Mouse (Mus musculus) CH12.LX (cell line): ENCODE data around the gene Tet2. TPM values are rescaled to one million over a fixed set of nuclear protein-coding genes. Genes with fewer than 3 reads are reported as not detected.

Source experiments
- DNase-seq: peaks from one replicate; pipeline ENCODE4 v3.0.0-alpha.2; 2013; ENCODE audit errors: extremely low read depth
- H3K27ac ChIP-seq: 2 replicates; pipeline ENCODE4 v1.5.1; 2012; ENCODE audit warnings: low read depth, mild to moderate bottlenecking, control low read depth, moderate library complexity; ENCODE audit not compliant: insufficient read depth
- H3K27me3 ChIP-seq: replicated peaks from 2 replicates; pipeline ENCODE3; 2012; ENCODE audit warnings: inconsistent platforms
- H3K36me3 ChIP-seq, 2 experiments: replicated peaks in 1 of 2; 2 replicates each; pipeline versions ENCODE3 to v1.6.1; 2012; ENCODE audit warnings: inconsistent platforms in 1 of 2, low read length in 1 of 2, mild to moderate bottlenecking in 1 of 2, mixed read lengths in 1 of 2, moderate library complexity in 1 of 2; ENCODE audit not compliant: control insufficient read depth in 1 of 2, insufficient read depth in 1 of 2
- H3K4me1 ChIP-seq, 2 experiments: 2 replicates each; pipeline ENCODE4 v1.6.1; 2012; ENCODE audit warnings: inconsistent platforms in 1 of 2, moderate library complexity in 1 of 2; ENCODE audit not compliant: insufficient read depth in 2 of 2, control insufficient read depth in 1 of 2
- H3K4me2 ChIP-seq: 2 replicates; pipeline ENCODE4 v1.6.1; 2012; ENCODE audit warnings: low read depth, mild to moderate bottlenecking, control low read depth; ENCODE audit not compliant: poor library complexity, insufficient read depth, severe bottlenecking
- H3K4me3 ChIP-seq, 3 experiments: fragments of 150-350 bp in 1 of 3; sonication (generic) in 1 of 3; replicated peaks in 1 of 3; 2 replicates each; pipeline versions ENCODE3 to v1.5.1; 2011 to 2012; ENCODE audit warnings: low read depth in 2 of 3, low read length in 2 of 3, mild to moderate bottlenecking in 2 of 3, moderate library complexity in 2 of 3, control low read depth in 1 of 3, improper control_type of control experiment in 1 of 3, inconsistent platforms in 1 of 3, mixed read lengths in 1 of 3; ENCODE audit not compliant: poor library complexity in 1 of 3
- H3K79me2 ChIP-seq: replicated peaks from 2 replicates; pipeline ENCODE4 v1.6.1; 2012; ENCODE audit warnings: mild to moderate bottlenecking, moderate library complexity; ENCODE audit not compliant: control insufficient read depth, poor library complexity, insufficient read depth, severe bottlenecking; ENCODE audit errors: extremely low read depth
- H3K9ac ChIP-seq: 2 replicates; pipeline ENCODE4 v1.6.1; 2012; ENCODE audit warnings: low read depth, mild to moderate bottlenecking, control low read depth, moderate library complexity; ENCODE audit not compliant: insufficient read depth
- H3K9me3 ChIP-seq: replicated peaks from 2 replicates; pipeline ENCODE3; 2012; ENCODE audit warnings: low read length, inconsistent platforms, mixed read lengths
- CHD1 ChIP-seq: IDR thresholded peaks from 2 replicates; pipeline ENCODE4 v1.6.1; 2012; ENCODE audit warnings: low read depth, low read length, improper control_type of control experiment, inconsistent platforms
- CHD2 ChIP-seq: IDR thresholded peaks from 2 replicates; pipeline ENCODE4 v1.6.1; 2011; ENCODE audit warnings: low read length, improper control_type of control experiment
- CTCF ChIP-seq, 2 experiments: IDR thresholded peaks in 1 of 2; conservative IDR thresholded peaks in 1 of 2; 2 replicates each; pipeline ENCODE4 v1.5.1; 2011 to 2012; ENCODE audit warnings: low read depth in 2 of 2, low read length in 2 of 2, improper control_type of control experiment in 1 of 2, inconsistent platforms in 1 of 2, mild to moderate bottlenecking in 1 of 2, moderate library complexity in 1 of 2
- E2F4 ChIP-seq: IDR thresholded peaks from 2 replicates; pipeline ENCODE4 v1.6.1; 2011; ENCODE audit warnings: low read depth, low read length, improper control_type of control experiment; ENCODE audit not compliant: insufficient replicate concordance
- ELF1 ChIP-seq: IDR thresholded peaks from 2 replicates; pipeline ENCODE4 v1.6.1; 2014; ENCODE audit warnings: low read depth, mild to moderate bottlenecking, inconsistent platforms, low read length, improper control_type of control experiment
- EP300 ChIP-seq: IDR thresholded peaks from 2 replicates; pipeline ENCODE4 v1.6.1; 2011; ENCODE audit warnings: low read length, improper control_type of control experiment
- ETS1 ChIP-seq: conservative IDR thresholded peaks from 2 replicates; pipeline ENCODE4 v1.6.1; 2012; ENCODE audit warnings: low read depth, mild to moderate bottlenecking, inconsistent platforms, low read length, improper control_type of control experiment, moderate library complexity
- GABPA ChIP-seq: IDR thresholded peaks from 2 replicates; pipeline ENCODE4 v1.6.1; 2012; ENCODE audit warnings: low read depth, low read length, improper control_type of control experiment, inconsistent platforms; ENCODE audit not compliant: insufficient replicate concordance
- HCFC1 ChIP-seq: IDR thresholded peaks from 2 replicates; pipeline ENCODE4 v1.6.1; 2012; ENCODE audit warnings: low read depth, mild to moderate bottlenecking, inconsistent platforms, low read length, improper control_type of control experiment
- JUN ChIP-seq: IDR thresholded peaks from 2 replicates; pipeline ENCODE4 v1.6.1; 2011; ENCODE audit warnings: low read depth, mild to moderate bottlenecking, low read length, improper control_type of control experiment, moderate library complexity; ENCODE audit not compliant: insufficient read depth
- JUND ChIP-seq: conservative IDR thresholded peaks from 2 replicates; pipeline ENCODE4 v1.6.1; 2011; ENCODE audit warnings: low read depth, low read length, improper control_type of control experiment
- KAT2A ChIP-seq: IDR thresholded peaks from 2 replicates; pipeline ENCODE4 v1.6.1; 2012; ENCODE audit warnings: low read length, improper control_type of control experiment, inconsistent platforms; ENCODE audit not compliant: insufficient replicate concordance
- MAFK ChIP-seq: IDR thresholded peaks from 2 replicates; pipeline ENCODE4 v1.6.1; 2011; ENCODE audit warnings: low read length, improper control_type of control experiment; ENCODE audit not compliant: insufficient replicate concordance
- MAX ChIP-seq: IDR thresholded peaks from 2 replicates; pipeline ENCODE4 v1.6.1; 2011; ENCODE audit warnings: low read length, improper control_type of control experiment
- MAZ ChIP-seq: IDR thresholded peaks from 2 replicates; pipeline ENCODE4 v1.6.1; 2012; ENCODE audit warnings: low read depth, mild to moderate bottlenecking, inconsistent platforms, low read length, improper control_type of control experiment, moderate library complexity
- NELFE ChIP-seq: IDR thresholded peaks from 2 replicates; pipeline ENCODE4 v1.6.1; 2011; ENCODE audit warnings: low read depth, low read length, improper control_type of control experiment
- NRF1 ChIP-seq: IDR thresholded peaks from 2 replicates; pipeline ENCODE4 v1.6.1; 2014; ENCODE audit warnings: low read depth, mild to moderate bottlenecking, inconsistent platforms, low read length, improper control_type of control experiment, moderate library complexity
- POLR2A ChIP-seq: IDR thresholded peaks from 2 replicates; pipeline ENCODE4 v1.6.1; 2011; ENCODE audit warnings: low read depth, mild to moderate bottlenecking, improper control_type of control experiment, low read length
- POLR2AphosphoS2 ChIP-seq: IDR thresholded peaks from 2 replicates; pipeline ENCODE4 v1.6.1; 2011; ENCODE audit warnings: low read depth, low read length, improper control_type of control experiment
- RAD21 ChIP-seq: IDR thresholded peaks from 2 replicates; pipeline ENCODE4 v1.6.1; 2011; ENCODE audit warnings: low read depth, mild to moderate bottlenecking, low read length, improper control_type of control experiment, moderate library complexity
- SMC3 ChIP-seq: IDR thresholded peaks from 2 replicates; pipeline ENCODE4 v1.6.1; 2011; ENCODE audit warnings: low read depth, low read length, improper control_type of control experiment
- TBP ChIP-seq: conservative IDR thresholded peaks from 2 replicates; pipeline ENCODE4 v1.6.1; 2011; ENCODE audit warnings: low read depth, low read length, improper control_type of control experiment
- TCF12 ChIP-seq: IDR thresholded peaks from 2 replicates; pipeline ENCODE4 v1.6.1; 2014; ENCODE audit warnings: low read depth, mild to moderate bottlenecking, inconsistent platforms, low read length, improper control_type of control experiment
- USF1 ChIP-seq: IDR thresholded peaks from 2 replicates; pipeline ENCODE4 v1.6.1; 2014; ENCODE audit warnings: low read depth, mild to moderate bottlenecking, inconsistent platforms, low read length, improper control_type of control experiment
- USF2 ChIP-seq: conservative IDR thresholded peaks from 2 replicates; pipeline ENCODE4 v1.6.1; 2011; ENCODE audit warnings: low read depth, low read length, improper control_type of control experiment
- ZC3H11A ChIP-seq: IDR thresholded peaks from 2 replicates; pipeline ENCODE4 v1.6.1; 2012; ENCODE audit warnings: low read depth, mild to moderate bottlenecking, inconsistent platforms, low read length, improper control_type of control experiment
- ZKSCAN1 ChIP-seq: IDR thresholded peaks from 2 replicates; pipeline ENCODE4 v1.6.1; 2012; ENCODE audit warnings: low read depth, inconsistent platforms, low read length, improper control_type of control experiment, borderline replicate concordance
- ZMIZ1 ChIP-seq: IDR thresholded peaks from 2 replicates; pipeline ENCODE4 v1.6.1; 2012; ENCODE audit warnings: low read depth, mild to moderate bottlenecking, inconsistent platforms, low read length, improper control_type of control experiment
- dilution Hi-C: fragments of 300-500 bp; cut with MboI; formaldehyde crosslinking; loops from 2 replicates; pipeline ENCODE4 v1.14.3; 2020; ENCODE audit warnings: low sequenced_read_pairs; ENCODE audit not compliant: extremely low pct_unique_long_range_greater_than_20kb, extremely low pct_ligation_motif_present
- in situ Hi-C: fragments of 300-500 bp; cut with MboI; formaldehyde crosslinking; loops from 3 replicates; pipeline ENCODE4 v1.14.3; 2019; ENCODE audit warnings: low sequenced_read_pairs, low pct_ligation_motif_present, low pct_unique_long_range_greater_than_20kb, mixed read lengths
- polyA plus RNA-seq: library from polyadenylated mRNA; unstranded; fragments of >175 nt; gene quantifications from 2 replicates; pipeline ENCODE4 v1.2.1, GENCODE M21; 2012; ENCODE audit warnings: low read depth; ENCODE audit not compliant: insufficient read length
- total RNA-seq, 2 experiments: library from RNA; depleted of rRNA; stranded (reverse); fragments of 300-350 nt in 1 of 2; fragments of >200 nt in 1 of 2; gene quantifications; 2 replicates each; pipeline ENCODE4 v1.2.3; 2012 to 2014

Gene Tet2
- total and polyA plus RNA-seq, 3 experiments = 38.5 to 78.5 (median 51.3) TPM

DNA sequence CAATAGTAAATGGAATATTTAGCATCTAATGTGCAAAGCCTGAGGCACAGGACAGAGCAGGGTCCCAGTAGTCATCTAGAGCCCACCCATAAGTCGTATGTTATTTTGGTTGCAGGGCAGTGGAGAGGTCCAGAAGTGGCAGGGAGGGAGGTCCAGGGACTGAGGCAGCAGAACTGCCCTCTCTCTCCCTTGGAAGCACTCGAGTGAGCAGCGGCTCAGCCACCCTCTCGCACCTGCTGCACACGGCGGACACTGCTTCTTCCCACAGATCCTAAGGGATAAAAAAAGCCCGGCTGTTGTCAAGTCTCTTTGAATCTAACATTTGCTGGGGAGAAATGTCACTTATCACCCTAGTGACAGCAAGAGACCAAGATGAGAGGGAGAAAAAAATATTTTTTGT, 22.6 kb downstream of the Tet2 start:
- Histone ChIP-seq H3K36me3 (peaks cover 28 to 81% of the 10 kb centered on the region in 2 experiments), H3K27me3 (no peaks in the 10 kb centered on the region), H3K4me3 (no peak overlapping the region), H3K79me2 (peaks cover 98% of the 10 kb centered on the region), H3K4me2 (no peak overlapping the region), H3K9ac (no peak overlapping the region), H3K9me3 (no peaks in the 10 kb centered on the region), H3K4me1 (peaks cover 13 to 64% of the 10 kb centered on the region in 2 experiments), H3K27ac (no peak overlapping the region)
- no peak for TF ChIP-seq ELF1
- no peak for TF ChIP-seq CHD2
- TF ChIP-seq TCF12 = no peak
- no peak for TF ChIP-seq POLR2A
- no peak for TF ChIP-seq ZC3H11A
- TF ChIP-seq CTCF (conservative IDR thresholded peaks at IDR 0.05 in 1 of 2, IDR thresholded peaks at IDR 0.05 in 1 of 2; ENCODE audit: low read depth in 2 of 2, low read length in 2 of 2) = no peak
- no peak for TF ChIP-seq ZMIZ1
- no peak for TF ChIP-seq NELFE
- no peak for TF ChIP-seq E2F4
- no peak for TF ChIP-seq MAFK
- no peak for TF ChIP-seq MAZ
- no peak for TF ChIP-seq MAX
- TF ChIP-seq CHD1 = no peak
- no peak for TF ChIP-seq USF1
- DNase-seq = no peak
- in situ Hi-C loops = no loop called here
- dilution Hi-C loops = no loop called here

DNA sequence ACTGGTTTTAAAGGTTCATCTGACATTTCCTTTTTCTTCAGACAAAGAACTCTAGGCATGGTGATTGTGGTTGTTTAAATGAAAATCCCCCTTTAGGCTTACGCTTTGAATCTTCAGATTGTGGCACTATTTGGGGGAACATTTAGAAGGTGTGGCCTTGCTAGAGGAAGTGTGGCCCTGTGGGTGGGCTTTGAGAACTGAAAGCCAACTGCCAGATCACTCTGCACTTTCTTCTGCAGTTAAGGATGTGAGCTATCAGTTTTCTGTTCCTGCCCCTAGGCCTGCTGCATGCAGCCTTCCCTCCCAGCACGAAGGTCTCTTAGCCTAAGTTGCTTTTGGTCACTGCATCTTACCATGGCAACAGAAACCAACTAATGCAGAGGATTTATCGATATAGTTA, 26.1 kb downstream of the Tet2 start:
- Histone ChIP-seq H3K27ac (no peak overlapping the region), H3K79me2 (peaks cover 96% of the 10 kb centered on the region), H3K9ac (no peak overlapping the region), H3K27me3 (no peaks in the 10 kb centered on the region), H3K4me3 (no peak overlapping the region), H3K4me2 (no peak overlapping the region), H3K36me3 (peaks cover 41 to 86% of the 10 kb centered on the region in 2 experiments), H3K9me3 (no peaks in the 10 kb centered on the region), H3K4me1 (peaks cover 4 to 39% of the 10 kb centered on the region in 2 experiments)
- dilution Hi-C loops = no loop called here
- in situ Hi-C loops = no loop called here
- TF ChIP-seq MAX = no peak
- no peak for TF ChIP-seq USF1
- no peak for TF ChIP-seq POLR2AphosphoS2
- TF ChIP-seq ETS1 = no peak
- no peak for TF ChIP-seq GABPA
- TF ChIP-seq JUN = no peak
- no peak for TF ChIP-seq E2F4
- TF ChIP-seq NRF1 = no peak
- no peak for TF ChIP-seq SMC3
- no peak for TF ChIP-seq HCFC1
- TF ChIP-seq EP300 = no peak
- TF ChIP-seq KAT2A = no peak
- no peak for TF ChIP-seq ZC3H11A
- TF ChIP-seq USF2 = no peak
- no peak for TF ChIP-seq RAD21
- TF ChIP-seq POLR2A = no peak
- no peak for TF ChIP-seq ZKSCAN1
- TF ChIP-seq JUND = no peak
- TF ChIP-seq TBP = no peak
- TF ChIP-seq MAFK = no peak
- no peak for DNase-seq
